Mouse (Mus musculus) erythroblast, embryonic 14.5 days (primary cell): ENCODE results near the gene Igf2r. TPM values are rescaled to one million over a fixed set of nuclear protein-coding genes. Genes with fewer than 3 reads are reported as not detected.
A peak's percentile ranks its signal among the peaks of the same experiment; 100 is the strongest.

Experiments
- H3K27me3 ChIP-seq: 2 replicates; pipeline ENCODE4 v1.6.1; 2012; ENCODE audit warnings: inconsistent platforms; ENCODE audit not compliant: control insufficient read depth
- H3K36me3 ChIP-seq: 2 replicates; pipeline ENCODE4 v1.6.1; 2012; ENCODE audit warnings: mild to moderate bottlenecking, inconsistent platforms; ENCODE audit not compliant: control insufficient read depth
- H3K4me1 ChIP-seq: 2 replicates; pipeline ENCODE4 v1.6.1; 2012; ENCODE audit warnings: inconsistent platforms; ENCODE audit not compliant: control insufficient read depth
- H3K4me3 ChIP-seq: replicated peaks from 2 replicates; pipeline ENCODE3; 2012; ENCODE audit warnings: moderate library complexity, mild to moderate bottlenecking, inconsistent platforms
- H3K9me3 ChIP-seq: 2 replicates; pipeline ENCODE4 v1.6.1; 2012; ENCODE audit warnings: low read length, inconsistent platforms, mixed read lengths; ENCODE audit not compliant: control insufficient read depth
- GATA1 ChIP-seq: IDR thresholded peaks from 2 replicates; pipeline ENCODE4 v1.6.1; 2012; ENCODE audit warnings: low read length, inconsistent platforms, mixed read lengths
- TAL1 ChIP-seq: IDR thresholded peaks from 3 replicates; pipeline ENCODE4 v1.6.1; 2012; ENCODE audit warnings: low read length, inconsistent platforms, mixed read lengths
- polyA plus RNA-seq: library from polyadenylated mRNA; stranded (reverse); fragments of >175 nt; gene quantifications from 2 replicates; pipeline ENCODE4 v1.2.3, GENCODE M21; 2012

The Igf2r gene
- polyA plus RNA-seq, 1 experiment, result 0.26 TPM

DNA sequence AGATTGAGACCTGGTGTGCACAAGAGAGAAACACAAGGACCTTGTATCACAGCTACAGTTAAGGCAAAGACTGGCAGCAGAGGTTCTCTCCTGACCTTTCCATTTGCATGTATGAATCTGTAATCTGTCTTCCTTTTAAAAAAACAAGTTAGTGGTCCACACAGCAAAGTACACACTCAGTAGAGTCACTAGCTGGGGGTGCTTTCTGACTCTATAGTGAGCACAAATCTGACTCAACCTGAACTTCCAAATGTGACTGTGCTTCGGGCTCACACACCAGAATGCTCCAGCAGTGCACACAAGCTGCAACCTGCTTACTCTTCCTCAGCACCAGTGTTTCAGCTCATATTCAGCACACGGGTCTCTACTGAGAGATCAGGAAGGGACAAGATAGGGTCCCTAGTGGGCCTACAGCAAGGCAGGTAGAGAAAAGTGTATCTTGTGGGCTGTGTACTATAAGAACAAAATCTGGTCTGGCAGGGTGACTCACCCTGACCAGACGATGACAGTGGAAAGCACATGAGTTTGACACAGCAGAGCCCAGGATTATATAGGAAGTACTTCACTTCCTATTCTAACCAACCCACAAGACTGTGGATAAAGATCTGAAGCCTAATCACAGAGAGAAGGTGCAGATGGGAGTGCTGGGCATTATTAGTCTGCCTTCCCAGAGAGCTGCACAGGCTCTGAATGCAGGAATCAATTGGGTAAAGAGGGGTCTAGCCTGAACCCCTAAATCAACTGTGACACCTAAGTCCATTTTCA, 15.0 kb downstream of the Igf2r start:
- no peaks in the 10 kb centered on the region for H3K9me3 ChIP-seq
- H3K4me3 ChIP-seq, result no peak overlapping the region
- TF ChIP-seq GATA1 (no peak), TAL1 (no peak)
- H3K27me3 ChIP-seq, result no peaks in the 10 kb centered on the region
- peaks cover 16% of the 10 kb centered on the region for H3K4me1 ChIP-seq
- peaks cover 13% of the 10 kb centered on the region; the same call in 1 of the 2 replicates for H3K36me3 ChIP-seq

DNA sequence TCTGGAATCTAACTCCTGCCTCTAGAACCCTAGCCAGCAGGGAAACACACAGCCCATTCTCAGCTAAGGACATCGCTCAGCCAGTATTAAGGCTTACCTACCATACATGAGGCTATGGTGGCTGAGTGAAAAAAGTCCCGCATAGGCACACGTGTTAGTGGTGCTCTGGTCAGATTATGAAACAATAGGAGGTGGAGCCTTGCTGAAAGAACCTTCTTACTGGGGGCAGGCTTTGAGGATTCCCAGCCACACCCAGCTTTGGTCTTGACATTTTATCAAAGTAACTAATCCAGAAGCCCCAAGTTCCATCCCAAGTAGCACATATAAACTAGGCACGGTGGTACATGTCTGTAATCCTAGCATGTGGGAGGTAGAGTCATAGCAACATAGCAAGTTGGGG, 16.4 kb downstream of the Igf2r start:
- H3K4me3 ChIP-seq, result no peak overlapping the region
- peaks cover 16% of the 10 kb centered on the region for H3K4me1 ChIP-seq
- no peaks in the 10 kb centered on the region for H3K9me3 ChIP-seq
- TF ChIP-seq GATA1 (no peak), TAL1 (no peak)
- no peaks in the 10 kb centered on the region for H3K27me3 ChIP-seq
- H3K36me3 ChIP-seq, result peaks cover 16% of the 10 kb centered on the region; the same call in 1 of the 2 replicates

DNA sequence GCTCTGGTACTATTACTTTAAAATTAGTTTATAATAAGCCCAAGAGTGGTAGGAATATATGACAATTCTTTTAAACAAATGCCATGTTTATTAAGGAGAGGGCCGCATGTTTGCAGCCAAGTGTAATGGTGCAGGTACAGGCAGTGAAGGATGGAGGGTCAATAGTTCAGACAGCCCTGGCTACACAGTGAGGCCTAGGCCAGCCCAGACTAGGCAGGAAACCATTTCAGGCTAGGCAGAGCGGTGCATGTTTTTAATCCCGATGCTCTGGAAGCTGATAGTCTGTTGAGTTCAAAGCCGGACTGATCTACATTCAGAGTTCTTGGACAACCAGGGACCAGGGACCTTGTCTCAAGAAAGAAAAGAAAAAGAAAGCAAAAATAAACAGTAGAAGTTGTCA, 17.8 kb downstream of the Igf2r start:
- no peaks in the 10 kb centered on the region for H3K27me3 ChIP-seq
- H3K36me3 ChIP-seq, result peaks cover 16% of the 10 kb centered on the region; the same call in 1 of the 2 replicates
- TF ChIP-seq GATA1 (no peak), TAL1 (no peak)
- no peak overlapping the region for H3K4me3 ChIP-seq
- H3K4me1 ChIP-seq, result peaks cover 17% of the 10 kb centered on the region
- H3K9me3 ChIP-seq, result no peaks in the 10 kb centered on the region

DNA sequence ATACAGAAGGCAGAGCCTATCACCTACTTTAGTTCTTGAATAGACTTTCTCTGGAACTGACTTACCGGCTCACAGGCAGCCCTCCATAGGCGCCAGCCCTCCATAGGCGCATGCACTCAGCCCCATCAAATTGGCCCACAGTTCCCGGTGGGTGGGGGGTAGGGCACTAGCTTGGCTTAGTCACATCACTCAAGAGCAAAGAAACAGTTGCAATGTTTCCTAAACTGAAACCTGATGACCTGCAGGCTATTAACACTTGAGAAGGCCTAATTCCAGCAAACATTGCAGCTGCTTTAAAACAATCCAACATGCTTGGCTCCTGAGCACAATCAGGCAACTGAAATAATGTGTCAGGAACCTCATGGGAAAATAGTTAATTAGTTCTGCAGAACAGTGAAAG, 18.2 kb downstream of the Igf2r start:
- H3K4me1 ChIP-seq, result peaks cover 20% of the 10 kb centered on the region
- no peaks in the 10 kb centered on the region for H3K9me3 ChIP-seq
- H3K36me3 ChIP-seq, result peaks cover 15% of the 10 kb centered on the region; the same call in 1 of the 2 replicates
- H3K27me3 ChIP-seq, result no peaks in the 10 kb centered on the region
- H3K4me3 ChIP-seq, result no peak overlapping the region
- TF ChIP-seq TAL1 (no peak), GATA1 (no peak)

DNA sequence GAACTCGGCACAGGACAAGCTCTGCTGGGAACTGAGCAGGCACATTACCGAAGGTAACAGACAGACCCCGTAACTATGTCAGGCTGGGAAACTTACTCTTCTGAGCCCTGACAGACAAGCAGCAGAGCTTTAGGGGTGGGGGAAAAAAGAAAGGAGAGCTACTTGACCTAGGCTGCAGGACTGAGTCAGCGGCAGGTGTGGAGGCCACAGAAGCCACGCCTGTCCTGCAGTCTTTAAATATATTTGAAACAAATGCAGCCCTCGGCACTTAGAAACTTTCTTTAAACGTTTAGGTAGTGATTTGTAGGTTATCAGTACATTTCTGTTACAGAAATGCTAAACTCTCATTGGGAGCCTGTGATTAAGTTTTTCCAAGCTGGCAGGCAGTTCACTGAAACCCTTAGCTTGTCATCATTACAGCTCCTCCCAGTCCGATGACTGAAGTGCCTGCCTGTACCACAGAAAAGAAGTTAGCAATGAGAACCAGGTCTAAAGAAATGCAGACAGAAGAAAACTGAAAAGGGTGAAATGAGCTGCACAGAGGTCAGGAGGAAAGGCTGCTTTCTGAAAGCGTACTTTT, 18.8 kb downstream of the Igf2r start:
- Histone ChIP-seq H3K36me3 (peaks cover 17% of the 10 kb centered on the region; the same call in 1 of the 2 replicates), H3K4me3 (no peak overlapping the region), H3K27me3 (no peaks in the 10 kb centered on the region), H3K4me1 (peaks cover 23% of the 10 kb centered on the region), H3K9me3 (no peaks in the 10 kb centered on the region)
- TF ChIP-seq GATA1 (no peak), TAL1 (no peak)

DNA sequence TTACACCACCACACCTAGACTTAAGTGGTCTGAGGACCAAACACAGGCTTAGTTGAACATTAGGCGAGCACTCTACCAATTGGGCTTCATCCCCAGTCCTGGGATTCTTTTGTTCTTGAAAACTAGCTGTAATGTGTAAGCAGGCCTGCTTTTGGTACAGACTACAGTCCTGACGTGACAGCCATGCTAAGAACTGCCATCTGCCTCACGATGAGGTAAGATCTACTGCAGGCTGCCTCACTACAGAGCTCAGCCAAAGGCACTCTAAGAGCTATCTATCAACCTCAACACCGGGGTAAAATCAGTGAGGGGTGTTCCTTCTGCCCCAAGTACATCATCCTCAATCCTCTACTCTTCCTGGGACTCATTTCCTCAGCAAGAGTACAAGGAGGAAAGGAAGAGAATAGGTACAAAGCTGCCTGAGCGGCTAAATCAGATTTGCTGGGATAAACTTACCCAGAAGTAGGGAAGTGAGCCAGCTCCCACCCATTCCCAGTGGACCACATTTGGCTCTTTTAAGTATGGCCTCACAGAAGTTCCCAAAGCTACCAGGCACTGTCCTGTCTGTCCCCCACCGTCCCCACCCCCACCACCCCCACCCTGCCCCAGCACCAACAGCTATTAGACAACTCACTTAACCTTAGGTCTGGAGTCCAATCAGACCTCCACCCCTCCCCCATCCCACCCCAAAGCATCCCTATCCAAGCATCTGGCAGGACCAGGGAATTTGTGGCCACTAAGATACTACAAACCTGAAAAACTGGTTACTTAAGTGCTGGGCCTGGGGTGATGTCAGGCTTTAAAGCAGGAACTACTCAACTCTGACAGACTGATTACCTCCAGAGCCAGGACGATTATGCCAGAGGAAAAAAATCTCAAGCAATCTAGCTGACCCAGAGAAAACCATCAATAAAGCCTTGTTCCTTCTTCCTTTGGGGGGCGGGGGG, 19.8 kb downstream of the Igf2r start:
- H3K4me3 ChIP-seq, result no peak overlapping the region
- no peaks in the 10 kb centered on the region for H3K9me3 ChIP-seq
- H3K27me3 ChIP-seq, result no peaks in the 10 kb centered on the region
- TF ChIP-seq GATA1 (no peak), TAL1 (no peak)
- H3K4me1 ChIP-seq, result peaks cover 26% of the 10 kb centered on the region
- peaks cover 21% of the 10 kb centered on the region; the same call in 1 of the 2 replicates for H3K36me3 ChIP-seq

DNA sequence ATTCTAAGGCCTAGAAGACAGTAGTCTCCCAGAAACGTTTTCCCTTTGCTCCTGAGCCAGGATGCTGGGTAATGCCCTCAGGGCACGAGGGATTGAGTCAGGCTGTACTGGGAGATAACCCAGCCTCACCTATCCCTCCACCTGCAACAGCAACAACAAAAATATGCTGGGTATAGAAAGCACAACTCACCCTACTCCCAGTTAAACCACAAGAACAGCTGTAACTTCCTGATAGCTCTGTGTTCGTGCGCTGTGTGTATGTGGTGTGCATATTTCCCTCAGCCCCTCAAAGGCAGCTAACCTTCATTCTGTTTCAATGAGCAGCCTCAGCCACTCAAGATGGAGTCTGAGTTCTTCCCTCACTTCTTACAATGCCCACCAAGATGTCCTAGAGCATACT, 23.7 kb downstream of the Igf2r start:
- Histone ChIP-seq H3K4me1 (peaks cover 43% of the 10 kb centered on the region), H3K36me3 (peaks cover 48% of the 10 kb centered on the region), H3K27me3 (peaks cover 11% of the 10 kb centered on the region), H3K4me3 (no peak overlapping the region), H3K9me3 (peaks cover 17% of the 10 kb centered on the region)
- TF ChIP-seq GATA1, result no peak
- peak; percentile 33; the same call in 1 of the 3 replicates for TF ChIP-seq TAL1

DNA sequence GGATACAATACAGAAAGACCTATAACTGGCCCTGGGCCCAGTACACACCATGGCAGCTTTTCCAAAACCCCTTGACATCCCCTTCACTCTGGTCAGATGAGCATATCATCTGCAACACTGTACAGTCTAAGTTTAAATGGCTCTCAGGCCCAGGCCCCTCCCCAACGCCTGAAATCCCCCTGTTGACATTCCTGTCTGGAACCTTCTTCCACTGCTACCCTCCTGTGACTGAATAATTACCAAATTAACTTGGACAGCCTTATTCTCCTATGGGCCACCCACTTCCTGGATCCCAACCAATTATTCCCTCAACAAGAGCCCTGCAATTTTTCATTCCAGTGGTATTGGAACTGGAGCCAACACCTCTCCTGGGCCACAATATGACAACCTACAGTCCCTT, 25.4 kb downstream of the Igf2r start:
- Histone ChIP-seq H3K4me3 (no peak overlapping the region), H3K9me3 (peaks cover 17% of the 10 kb centered on the region), H3K36me3 (peaks cover 51% of the 10 kb centered on the region), H3K4me1 (peaks cover 55% of the 10 kb centered on the region), H3K27me3 (peaks cover 11% of the 10 kb centered on the region)
- TF ChIP-seq GATA1 (no peak), TAL1 (no peak)
